Mouse (Mus musculus): ENCODE results near the gene Gm20918. TPM values are rescaled to one million over a fixed set of nuclear protein-coding genes. Genes with fewer than 3 reads are reported as not detected.
"Not testable (repeated sequence)": the region's sequence is repeated elsewhere in the genome, so short reads cannot be mapped to it uniquely, and the experiment has no call there.

The Gm20918 gene
- not detected in 2 replicates for polyA plus RNA-seq (2016; fragmentation: Nextera tagmentation; extraction: Ambion mirVana)

DNA sequence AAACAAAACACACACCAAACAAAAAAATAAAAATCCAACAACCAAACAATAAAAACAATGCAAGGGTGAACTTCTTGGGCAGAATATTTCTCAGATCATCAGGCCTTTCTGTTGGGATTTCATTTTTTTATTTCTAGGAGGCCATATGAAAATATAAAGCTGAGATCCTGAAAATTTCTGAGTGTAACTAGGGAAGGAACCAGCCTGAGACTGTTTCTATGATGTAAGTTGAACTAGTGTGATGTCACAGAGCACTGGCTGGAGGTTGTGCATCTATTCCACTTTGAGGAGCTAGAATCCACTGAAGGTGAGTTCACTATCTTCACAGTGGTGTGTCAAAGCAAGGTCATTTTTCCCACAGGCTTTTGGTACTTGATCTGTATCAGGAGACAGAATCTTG, at the start of gene Gm20918:
Gm20918 (plus strand) TSS at position 301 of the 400 bp plus-strand sequence.
- not testable (repeated sequence) for H3K36me3 ChIP-seq; H3K9ac ChIP-seq; ATAC-seq; H3K4me2 ChIP-seq; H3K4me3 ChIP-seq; H3K27ac ChIP-seq; H3K4me1 ChIP-seq; H3K9me3 ChIP-seq (replicated peaks); H3K27me3 ChIP-seq (replicated peaks)

Other genes with a start within 250 kb of the Gm20918 start
- not detected in 2 replicates for gene Gm21820, start 205.5 kb downstream of the Gm20918 start, polyA plus RNA-seq (2016; fragmentation: Nextera tagmentation; extraction: Ambion mirVana)